Mouse (Mus musculus) neural tube, embryonic 12.5 days (tissue): ENCODE data around the gene Cep112. TPM values are rescaled to one million over a fixed set of nuclear protein-coding genes. Genes with fewer than 3 reads are reported as not detected.

Source experiments
- ATAC-seq: fragments of 200-750 bp; cut with Nextera tagmentation; 2 replicates; pipeline ENCODE4 v1.8.0; 2017; ENCODE audit warnings: low read depth, mild to moderate bottlenecking, moderate TSS enrichment, moderate library complexity; ENCODE audit not compliant: low FRiP score
- H3K27ac ChIP-seq: fragments of 300-500 bp; sonication (generic); 2 replicates; pipeline ENCODE4 v1.5.1; 2016
- H3K27me3 ChIP-seq: fragments of 300-500 bp; sonication (generic); replicated peaks from 2 replicates; pipeline ENCODE4 v1.6.1; 2016; ENCODE audit warnings: mild to moderate bottlenecking
- H3K36me3 ChIP-seq: fragments of 300-500 bp; sonication (generic); 2 replicates; pipeline ENCODE4 v1.6.1; 2016; ENCODE audit warnings: mild to moderate bottlenecking
- H3K4me1 ChIP-seq: fragments of 300-500 bp; sonication (generic); 2 replicates; pipeline ENCODE4 v1.6.1; 2016
- H3K4me2 ChIP-seq: fragments of 300-500 bp; sonication (generic); replicated peaks from 2 replicates; pipeline ENCODE4 v1.6.1; 2016; ENCODE audit warnings: mild to moderate bottlenecking
- H3K4me3 ChIP-seq: fragments of 300-500 bp; sonication (generic); 2 replicates; pipeline ENCODE4 v1.5.1; 2016
- H3K9ac ChIP-seq: fragments of 300-500 bp; sonication (generic); 2 replicates; pipeline ENCODE4 v1.6.1; 2016; ENCODE audit warnings: mild to moderate bottlenecking
- H3K9me3 ChIP-seq: fragments of 300-500 bp; sonication (generic); 2 replicates; pipeline ENCODE4 v1.6.1; 2016; ENCODE audit warnings: mild to moderate bottlenecking
- WGBS: fragments of 180-500 bp; shearing (Covaris S2); methylation state at CpG from one replicate; pipeline ENCODE4 v1.1.7; 2016; 5-methylcytosine and 5-hydroxymethylcytosine counted together
- polyA plus RNA-seq: library from polyadenylated mRNA; unstranded; fragments of >200 nt; fragmentation: Nextera tagmentation; extraction: Ambion mirVana; gene quantifications from 2 replicates; pipeline ENCODE4 v1.2.1, GENCODE M21; 2016

The Cep112 gene
- polyA plus RNA-seq, 1 experiment from 2014 or later = 10.7 TPM

GRCm38 (mm10) chr11:108625546-108626232 lies 200.7 kb downstream of the Cep112 start:
- Histone ChIP-seq H3K27me3 (no peaks in the 10 kb centered on the region), H3K4me1 (peaks cover under 1% of the 10 kb centered on the region; the same call in 1 of the 2 replicates), H3K9me3 (no peaks in the 10 kb centered on the region), H3K27ac (no peak overlapping the region), H3K36me3 (no peaks in the 10 kb centered on the region), H3K9ac (no peak overlapping the region), H3K4me3 (no peak overlapping the region), H3K4me2 (no peak overlapping the region)
- no peak for ATAC-seq
- WGBS = 85% methylated on average over 5 of the region's 5 CpGs

GRCm38 (mm10) chr11:108637780-108638179 lies 212.8 kb downstream of the Cep112 start:
- H3K27ac ChIP-seq = no peak overlapping the region
- no peak overlapping the region for H3K9ac ChIP-seq
- H3K4me3 ChIP-seq = no peak overlapping the region
- no peaks in the 10 kb centered on the region for H3K36me3 ChIP-seq
- H3K27me3 ChIP-seq = no peaks in the 10 kb centered on the region
- 74% methylated on average over 2 of the region's 2 CpGs for WGBS
- no peaks in the 10 kb centered on the region for H3K4me1 ChIP-seq
- H3K9me3 ChIP-seq = no peaks in the 10 kb centered on the region
- no peak overlapping the region for H3K4me2 ChIP-seq
- ATAC-seq = no peak

GRCm38 (mm10) chr11:108655574-108655973 lies 230.6 kb downstream of the Cep112 start:
- Histone ChIP-seq H3K9me3 (no peaks in the 10 kb centered on the region), H3K4me1 (no peaks in the 10 kb centered on the region), H3K27ac (no peak overlapping the region), H3K9ac (no peak overlapping the region), H3K4me2 (no peak overlapping the region), H3K27me3 (no peaks in the 10 kb centered on the region), H3K36me3 (no peaks in the 10 kb centered on the region), H3K4me3 (no peak overlapping the region)
- WGBS = 83% methylated on average over 2 of the region's 2 CpGs
- no peak for ATAC-seq

- no peak for ATAC-seq
- no peak overlapping the region for H3K4me2 ChIP-seq
- H3K36me3 ChIP-seq = no peaks in the 10 kb centered on the region
- H3K27ac ChIP-seq = no peak overlapping the region
- no peaks in the 10 kb centered on the region for H3K27me3 ChIP-seq
- no peak overlapping the region for H3K9ac ChIP-seq
- H3K4me3 ChIP-seq = no peak overlapping the region
- H3K4me1 ChIP-seq = no peaks in the 10 kb centered on the region
- 90% methylated on average over 3 of the region's 3 CpGs for WGBS
- no peaks in the 10 kb centered on the region for H3K9me3 ChIP-seq
Observed at GRCm38 (mm10) chr11:108682014-108682413, 257.0 kb downstream of the Cep112 start.

GRCm38 (mm10) chr11:108696563-108696962 lies 271.6 kb downstream of the Cep112 start:
- H3K4me2 ChIP-seq = no peak overlapping the region

GRCm38 (mm10) chr11:108752301-108752700 lies 327.3 kb downstream of the Cep112 start:
- no peak for ATAC-seq
- Histone ChIP-seq H3K4me3 (no peak overlapping the region), H3K27ac (no peak overlapping the region), H3K9ac (no peak overlapping the region), H3K4me2 (no peak overlapping the region), H3K4me1 (no peaks in the 10 kb centered on the region), H3K36me3 (no peaks in the 10 kb centered on the region), H3K9me3 (no peaks in the 10 kb centered on the region), H3K27me3 (no peaks in the 10 kb centered on the region)
- WGBS = 64% methylated on average over 7 of the region's 7 CpGs

More at GRCm38 (mm10) chr11:108696563-108696962, 271.6 kb downstream of the Cep112 start:
- H3K9ac ChIP-seq = no peak overlapping the region
- no peak for ATAC-seq
- no peak overlapping the region for H3K27ac ChIP-seq
- H3K36me3 ChIP-seq = no peaks in the 10 kb centered on the region
- WGBS = 90% methylated on average over 4 of the region's 4 CpGs
- H3K9me3 ChIP-seq = no peaks in the 10 kb centered on the region
- no peak overlapping the region for H3K4me3 ChIP-seq
- no peaks in the 10 kb centered on the region for H3K27me3 ChIP-seq
- H3K4me1 ChIP-seq = no peaks in the 10 kb centered on the region

- Histone ChIP-seq H3K9me3 (no peaks in the 10 kb centered on the region), H3K27me3 (no peaks in the 10 kb centered on the region), H3K4me2 (no peak overlapping the region), H3K9ac (no peak overlapping the region), H3K4me1 (no peaks in the 10 kb centered on the region), H3K27ac (no peak overlapping the region), H3K4me3 (no peak overlapping the region), H3K36me3 (no peaks in the 10 kb centered on the region)
- no peak for ATAC-seq
- WGBS = 88% methylated on average over 2 of the region's 2 CpGs
Observed at GRCm38 (mm10) chr11:108752765-108753164, 327.8 kb downstream of the Cep112 start.

- ATAC-seq = no peak
- H3K27ac ChIP-seq = no peak overlapping the region
- WGBS = 83% methylated on average over 7 of the region's 7 CpGs
- H3K4me3 ChIP-seq = no peak overlapping the region
- H3K36me3 ChIP-seq = no peaks in the 10 kb centered on the region
- H3K9me3 ChIP-seq = no peaks in the 10 kb centered on the region
- H3K4me1 ChIP-seq = no peaks in the 10 kb centered on the region
- H3K9ac ChIP-seq = no peak overlapping the region
- H3K4me2 ChIP-seq = no peak overlapping the region
- no peaks in the 10 kb centered on the region for H3K27me3 ChIP-seq
Observed at GRCm38 (mm10) chr11:108753361-108754240, 328.6 kb downstream of the Cep112 start.

- no peaks in the 10 kb centered on the region for H3K4me1 ChIP-seq
- H3K9ac ChIP-seq = no peak overlapping the region
- no peak overlapping the region for H3K4me2 ChIP-seq
- no peaks in the 10 kb centered on the region for H3K9me3 ChIP-seq
- WGBS = 90% methylated on average over 2 of the region's 2 CpGs
- H3K36me3 ChIP-seq = no peaks in the 10 kb centered on the region
- no peak overlapping the region for H3K27ac ChIP-seq
- H3K4me3 ChIP-seq = no peak overlapping the region
- H3K27me3 ChIP-seq = no peaks in the 10 kb centered on the region
- no peak for ATAC-seq
Observed at GRCm38 (mm10) chr11:108757211-108757610, 332.2 kb downstream of the Cep112 start.

- no peaks in the 10 kb centered on the region for H3K9me3 ChIP-seq
- H3K9ac ChIP-seq = no peak overlapping the region
- no peaks in the 10 kb centered on the region for H3K36me3 ChIP-seq
- WGBS = 78% methylated on average over 6 of the region's 6 CpGs
- ATAC-seq = no peak
- no peak overlapping the region for H3K4me3 ChIP-seq
- H3K4me1 ChIP-seq = no peaks in the 10 kb centered on the region
- no peaks in the 10 kb centered on the region for H3K27me3 ChIP-seq
- H3K4me2 ChIP-seq = no peak overlapping the region
- no peak overlapping the region for H3K27ac ChIP-seq
Observed at GRCm38 (mm10) chr11:108757626-108758430, 332.8 kb downstream of the Cep112 start.

GRCm38 (mm10) chr11:108770064-108770463 lies 345.1 kb downstream of the Cep112 start:
- no peak overlapping the region for H3K4me2 ChIP-seq
- no peak overlapping the region for H3K27ac ChIP-seq
- H3K27me3 ChIP-seq = no peaks in the 10 kb centered on the region
- no peak for ATAC-seq
- no peaks in the 10 kb centered on the region for H3K36me3 ChIP-seq
- H3K4me1 ChIP-seq = no peaks in the 10 kb centered on the region
- 66% methylated on average over 3 of the region's 3 CpGs for WGBS
- no peak overlapping the region for H3K9ac ChIP-seq
- H3K9me3 ChIP-seq = no peaks in the 10 kb centered on the region
- H3K4me3 ChIP-seq = no peak overlapping the region
